Comparison of ENCODE assay signal across 31 mouse cellular contexts in the genomic region with DNA sequence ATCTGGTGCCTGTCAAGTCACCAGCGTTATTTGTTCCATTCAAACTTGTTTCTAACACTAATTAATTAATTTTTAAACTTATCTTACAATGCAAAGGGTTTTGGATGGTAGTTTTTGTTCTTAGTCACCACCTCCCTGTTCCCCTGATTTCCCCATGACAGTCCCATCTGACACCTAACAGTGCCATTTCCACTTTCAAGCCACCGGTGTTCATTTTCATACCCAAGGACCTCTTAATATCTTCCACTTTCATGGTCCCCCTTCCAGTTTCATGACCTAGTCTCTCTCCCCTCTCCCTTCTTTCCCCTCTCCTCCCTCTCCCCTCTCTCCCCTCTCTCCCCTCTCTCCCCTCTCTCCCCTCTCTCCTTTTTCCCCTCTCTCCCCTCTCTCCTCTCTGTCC.
"Had no signal": no experiment of that assay in that cellular context is flagged by ENCODE, and none has a peak within 500 bp of the region (broad histone marks: within the 10 kb centered on the region; RNA-seq: fewer than 3 reads in every experiment).

No protein-coding gene starts in this region.

- H3K27me3 ChIP-seq: limb, embryonic 12.5 days; limb, embryonic 13.5 days; limb, embryonic 15.5 days; liver, embryonic 12.5 days; liver, embryonic 13.5 days; liver, embryonic 15.5 days; lung, embryonic 15.5 days; midbrain, embryonic 13.5 days; midbrain, embryonic 15.5 days had no signal

- H3K4me3 ChIP-seq: limb, embryonic 10.5 days; limb, embryonic 12.5 days; limb, embryonic 13.5 days; limb, embryonic 15.5 days; liver, embryonic 12.5 days; liver, embryonic 13.5 days; liver, embryonic 15.5 days; lung, embryonic 15.5 days; megakaryocyte, embryonic 14.5 days; midbrain, embryonic 10.5 days; midbrain, embryonic 12.5 days; midbrain, embryonic 13.5 days; midbrain, embryonic 15.5 days; myocyte had no signal

- DNase-seq: left cerebral cortex, postnatal 4 days; liver; liver, embryonic 13.5 days; liver, postnatal 0 days; lung, adult 18-20 months; lung, adult 2 months; lung, embryonic 14.5 days; lung, postnatal 10 days; lung, postnatal 14 days; lung, postnatal 36 days; lung, postnatal 4 days; midbrain, embryonic 14.5 days had no signal

- H3K9ac ChIP-seq: limb, embryonic 12.5 days; limb, embryonic 13.5 days; limb, embryonic 15.5 days; liver, embryonic 12.5 days; liver, embryonic 13.5 days; liver, embryonic 14.5 days; liver, embryonic 15.5 days; liver, postnatal 0 days; lung, embryonic 14.5 days; lung, embryonic 15.5 days; midbrain, embryonic 12.5 days; midbrain, embryonic 13.5 days; midbrain, embryonic 15.5 days had no signal

- H3K4me1 ChIP-seq: limb, embryonic 10.5 days; limb, embryonic 12.5 days; limb, embryonic 13.5 days; limb, embryonic 15.5 days; liver, embryonic 12.5 days; liver, embryonic 13.5 days; liver, embryonic 15.5 days; lung, embryonic 15.5 days; midbrain, embryonic 10.5 days; midbrain, embryonic 12.5 days; midbrain, embryonic 13.5 days; midbrain, embryonic 15.5 days had no signal

- ATAC-seq: liver, embryonic 12.5 days; liver, postnatal 0 days; lung, postnatal 0 days; midbrain, embryonic 13.5 days; midbrain, embryonic 15.5 days; midbrain, embryonic 16.5 days had no signal

- H3K4me2 ChIP-seq: limb, embryonic 12.5 days; limb, embryonic 13.5 days; limb, embryonic 15.5 days; liver, embryonic 11.5 days; liver, embryonic 12.5 days; liver, embryonic 13.5 days; liver, embryonic 15.5 days; lung, embryonic 14.5 days; lung, embryonic 15.5 days; midbrain, embryonic 11.5 days; midbrain, embryonic 12.5 days; midbrain, embryonic 13.5 days; midbrain, embryonic 15.5 days had no signal

- H3K27ac ChIP-seq: limb, embryonic 10.5 days; limb, embryonic 12.5 days; limb, embryonic 13.5 days; limb, embryonic 15.5 days; liver, embryonic 12.5 days; liver, embryonic 13.5 days; liver, embryonic 14.5 days; liver, embryonic 15.5 days; lung, embryonic 15.5 days; macrophage; midbrain, embryonic 10.5 days; midbrain, embryonic 12.5 days; midbrain, embryonic 13.5 days; midbrain, embryonic 15.5 days had no signal

- H3K36me3 ChIP-seq: limb, embryonic 10.5 days; limb, embryonic 12.5 days; limb, embryonic 13.5 days; limb, embryonic 15.5 days; liver, embryonic 12.5 days; liver, embryonic 13.5 days; liver, embryonic 15.5 days; lung, embryonic 15.5 days; midbrain, embryonic 10.5 days; midbrain, embryonic 12.5 days; midbrain, embryonic 13.5 days; midbrain, embryonic 15.5 days had no signal

- H3K9me3 ChIP-seq: limb, embryonic 10.5 days; limb, embryonic 12.5 days; limb, embryonic 13.5 days; limb, embryonic 15.5 days; liver, embryonic 12.5 days; liver, embryonic 13.5 days; liver, embryonic 15.5 days; lung, embryonic 15.5 days; megakaryocyte, embryonic 14.5 days; midbrain, embryonic 10.5 days; midbrain, embryonic 12.5 days; midbrain, embryonic 13.5 days; midbrain, embryonic 15.5 days had no signal
